Mouse (Mus musculus): ENCODE data around the gene Gpc6. TPM values are rescaled to one million over a fixed set of nuclear protein-coding genes. Genes with fewer than 3 reads are reported as not detected.

Gpc6 gene
- polyA plus RNA-seq, 1 experiment, result 61.9 TPM

DNA sequence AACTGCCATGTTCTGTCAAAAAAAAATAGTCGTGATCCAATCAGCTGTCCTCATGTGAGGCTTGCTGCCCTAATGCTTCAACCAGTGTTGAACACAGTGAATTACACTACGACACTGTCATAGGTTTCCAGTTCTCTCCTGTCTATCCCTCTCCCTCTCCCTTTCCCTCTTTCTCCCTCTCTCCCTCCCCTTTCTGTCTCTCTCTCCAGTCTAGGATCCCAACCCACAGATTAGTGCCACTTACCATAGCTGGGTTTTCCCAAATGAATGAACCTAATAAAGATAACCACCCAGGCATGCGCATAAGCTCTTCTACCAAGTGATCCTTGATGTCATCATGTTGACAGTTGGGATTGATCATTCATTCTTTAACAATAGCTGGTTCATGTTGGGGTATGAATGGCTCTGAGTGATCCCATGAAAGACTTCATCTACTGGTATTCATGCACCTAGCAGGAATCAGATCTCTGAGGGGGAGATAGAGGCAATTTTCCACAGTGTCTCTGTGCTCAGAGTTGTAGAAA is 384.9 kb downstream of the Gpc6 start:
- Histone ChIP-seq H3K27ac (ENCODE audit: insufficient read depth, low read length) (no peak overlapping the region), H3K4me1 (ENCODE audit: control insufficient read depth, insufficient read depth, low read length) (no peaks in the 10 kb centered on the region), H3K4me3 (ENCODE audit: insufficient read depth, low read length) (no peak overlapping the region)
- TF ChIP-seq POLR2A (IDR thresholded peaks at IDR 0.05; ENCODE audit: low read depth, low read length) (no peak), CTCF (IDR thresholded peaks at IDR 0.05; ENCODE audit: borderline replicate concordance, insufficient read depth, low read length) (no peak)

DNA sequence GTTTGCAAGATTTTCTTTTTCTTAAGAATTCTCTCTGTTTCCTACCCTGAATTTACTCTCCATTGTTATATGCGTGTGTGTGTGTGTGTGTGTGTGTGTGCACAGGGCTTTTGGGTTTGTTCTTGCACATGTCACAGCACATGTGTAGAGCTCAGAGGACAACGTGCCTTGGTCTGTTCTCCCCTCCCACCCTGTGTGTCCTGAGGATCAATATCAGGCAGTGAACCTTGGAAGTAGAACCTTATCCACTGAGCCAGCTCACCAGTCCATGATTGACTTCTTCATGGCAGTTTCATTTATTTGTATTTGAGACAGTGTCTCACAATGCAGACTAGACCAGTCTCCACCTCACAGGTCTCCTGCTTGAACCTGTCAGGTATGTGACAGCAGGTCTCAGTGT is 399.1 kb downstream of the Gpc6 start:
- TF ChIP-seq POLR2A (IDR thresholded peaks at IDR 0.05; ENCODE audit: low read depth, low read length) (no peak), CTCF (IDR thresholded peaks at IDR 0.05; ENCODE audit: borderline replicate concordance, insufficient read depth, low read length) (no peak)
- Histone ChIP-seq H3K27ac (ENCODE audit: insufficient read depth, low read length) (no peak overlapping the region), H3K4me3 (ENCODE audit: insufficient read depth, low read length) (no peak overlapping the region), H3K4me1 (ENCODE audit: control insufficient read depth, insufficient read depth, low read length) (no peaks in the 10 kb centered on the region)

DNA sequence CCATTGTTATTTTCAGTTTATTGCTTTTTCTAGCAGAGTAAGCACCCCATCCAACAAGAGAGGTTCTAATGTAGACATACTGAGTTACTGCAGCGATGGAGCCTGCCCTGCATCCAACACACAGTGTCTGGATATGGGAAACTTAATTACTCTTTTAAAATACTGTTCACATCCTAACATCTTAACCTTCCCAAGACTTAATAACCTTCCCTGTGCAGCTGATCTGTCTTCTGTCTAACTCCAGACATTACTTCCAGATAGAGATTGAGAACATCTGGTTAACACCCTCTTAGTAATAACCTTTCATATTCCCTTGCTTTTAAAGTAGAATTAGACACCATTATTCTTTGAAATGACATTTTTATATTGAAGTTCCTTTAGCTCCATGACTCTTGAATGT is 407.1 kb downstream of the Gpc6 start:
- no peaks in the 10 kb centered on the region for H3K4me1 ChIP-seq (ENCODE audit: control insufficient read depth, insufficient read depth, low read length)
- no peak for TF ChIP-seq POLR2A (IDR thresholded peaks at IDR 0.05; ENCODE audit: low read depth, low read length)
- TF ChIP-seq CTCF (IDR thresholded peaks at IDR 0.05; ENCODE audit: borderline replicate concordance, insufficient read depth, low read length), result no peak
- no peak overlapping the region for H3K4me3 ChIP-seq (ENCODE audit: insufficient read depth, low read length)
- no peak overlapping the region for H3K27ac ChIP-seq (ENCODE audit: insufficient read depth, low read length)

DNA sequence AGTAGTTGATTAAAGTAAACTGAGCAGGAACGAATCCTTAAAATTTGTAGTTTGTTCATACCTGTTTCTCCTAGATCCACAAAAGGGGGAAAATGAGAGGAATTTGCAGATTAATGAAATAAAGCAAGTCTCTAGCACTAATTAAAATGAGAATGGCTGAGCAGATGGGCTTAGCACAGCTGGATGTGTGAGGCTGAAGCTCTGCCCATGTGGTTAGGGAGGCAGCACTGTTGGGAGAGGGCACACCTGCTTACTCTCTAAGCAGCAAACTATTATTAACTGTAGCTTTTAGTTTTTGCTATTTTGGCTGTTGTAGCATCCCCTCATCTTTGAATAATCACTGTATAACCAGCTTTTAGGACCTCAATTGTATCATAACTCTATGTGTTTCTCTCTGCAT is 412.2 kb downstream of the Gpc6 start:
- peaks cover 4% of the 10 kb centered on the region; the same call in 1 of the 2 replicates for H3K4me1 ChIP-seq (ENCODE audit: control insufficient read depth, insufficient read depth, low read length)
- H3K27ac ChIP-seq (ENCODE audit: insufficient read depth, low read length), result no peak overlapping the region
- no peak overlapping the region for H3K4me3 ChIP-seq (ENCODE audit: insufficient read depth, low read length)
- TF ChIP-seq CTCF (IDR thresholded peaks at IDR 0.05; ENCODE audit: borderline replicate concordance, insufficient read depth, low read length) (no peak), POLR2A (IDR thresholded peaks at IDR 0.05; ENCODE audit: low read depth, low read length) (no peak)

DNA sequence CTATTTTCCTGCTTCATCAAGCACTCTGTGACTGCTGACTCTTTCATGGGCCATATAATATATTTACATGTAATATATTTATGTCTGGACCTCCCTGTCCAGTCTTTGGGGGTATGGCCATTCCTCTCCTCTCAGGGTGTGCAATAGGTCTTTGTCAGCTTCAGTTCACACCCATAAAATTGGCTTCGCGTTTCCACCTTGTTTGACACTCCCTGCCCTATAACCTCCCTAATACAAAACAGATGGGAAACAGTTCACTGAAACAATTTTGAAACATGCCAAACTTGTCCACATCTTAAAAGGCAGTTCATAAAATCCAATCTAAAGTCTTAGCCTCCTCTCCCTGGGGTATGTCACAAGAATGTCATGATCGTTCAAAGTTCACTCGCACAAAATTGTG is 415.4 kb downstream of the Gpc6 start:
- no peak for TF ChIP-seq CTCF (IDR thresholded peaks at IDR 0.05; ENCODE audit: borderline replicate concordance, insufficient read depth, low read length)
- no peak for TF ChIP-seq POLR2A (IDR thresholded peaks at IDR 0.05; ENCODE audit: low read depth, low read length)
- peaks cover 4% of the 10 kb centered on the region for H3K4me1 ChIP-seq (ENCODE audit: control insufficient read depth, insufficient read depth, low read length)
- H3K27ac ChIP-seq (ENCODE audit: insufficient read depth, low read length), result no peak overlapping the region
- H3K4me3 ChIP-seq (ENCODE audit: insufficient read depth, low read length), result no peak overlapping the region

DNA sequence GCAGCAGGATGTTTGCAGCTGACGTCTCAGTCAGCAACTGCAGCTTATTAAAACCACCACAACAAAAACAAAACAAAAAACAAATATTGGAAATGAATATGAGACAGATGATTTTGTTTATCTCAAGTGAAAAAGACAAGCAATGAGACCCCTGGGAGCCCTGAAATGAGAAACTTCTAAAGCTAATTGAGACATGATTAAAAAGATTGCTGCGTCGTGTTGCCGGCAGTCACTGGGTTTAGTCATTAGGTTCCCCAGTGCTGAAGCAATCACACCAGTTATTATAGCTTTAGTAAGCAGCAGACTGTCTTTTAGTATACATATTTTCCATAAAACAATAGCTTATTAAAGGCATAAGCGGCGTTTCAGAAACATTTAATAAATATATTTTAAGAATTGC is 419.4 kb downstream of the Gpc6 start:
- Histone ChIP-seq H3K27ac (ENCODE audit: insufficient read depth, low read length) (no peak overlapping the region), H3K4me3 (ENCODE audit: insufficient read depth, low read length) (no peak overlapping the region), H3K4me1 (ENCODE audit: control insufficient read depth, insufficient read depth, low read length) (peaks cover 4% of the 10 kb centered on the region)
- TF ChIP-seq POLR2A (IDR thresholded peaks at IDR 0.05; ENCODE audit: low read depth, low read length) (no peak), CTCF (IDR thresholded peaks at IDR 0.05; ENCODE audit: borderline replicate concordance, insufficient read depth, low read length) (no peak)

DNA sequence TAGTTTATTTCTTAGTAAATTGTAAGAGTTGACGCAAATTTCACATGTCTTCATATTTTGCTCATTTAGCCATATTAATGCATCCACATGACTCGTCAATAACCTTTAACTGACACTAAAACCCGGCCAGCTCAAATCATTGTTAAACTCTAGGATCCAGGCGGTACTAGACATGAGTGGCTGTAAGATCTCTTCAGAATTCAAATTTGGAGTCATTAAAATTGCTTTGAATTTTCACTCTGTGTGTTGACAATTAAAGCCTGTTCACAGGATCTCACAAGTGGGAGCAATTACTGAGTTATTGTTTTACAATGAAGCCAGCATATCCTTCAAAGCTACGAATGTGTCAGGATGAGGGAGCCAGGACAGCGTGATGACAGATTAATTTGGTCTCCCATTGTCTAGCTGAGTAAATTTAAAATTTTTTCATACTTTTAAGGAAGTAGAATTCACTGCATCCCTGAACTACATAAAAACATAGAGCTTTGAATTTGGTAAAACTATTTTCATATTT is 421.3 kb downstream of the Gpc6 start:
- H3K4me1 ChIP-seq (ENCODE audit: control insufficient read depth, insufficient read depth, low read length), result no peaks in the 10 kb centered on the region; the same call in 1 of the 2 replicates
- H3K4me3 ChIP-seq (ENCODE audit: insufficient read depth, low read length), result no peak overlapping the region
- H3K27ac ChIP-seq (ENCODE audit: insufficient read depth, low read length), result no peak overlapping the region
- TF ChIP-seq POLR2A (IDR thresholded peaks at IDR 0.05; ENCODE audit: low read depth, low read length) (no peak), CTCF (IDR thresholded peaks at IDR 0.05; ENCODE audit: borderline replicate concordance, insufficient read depth, low read length) (no peak)

DNA sequence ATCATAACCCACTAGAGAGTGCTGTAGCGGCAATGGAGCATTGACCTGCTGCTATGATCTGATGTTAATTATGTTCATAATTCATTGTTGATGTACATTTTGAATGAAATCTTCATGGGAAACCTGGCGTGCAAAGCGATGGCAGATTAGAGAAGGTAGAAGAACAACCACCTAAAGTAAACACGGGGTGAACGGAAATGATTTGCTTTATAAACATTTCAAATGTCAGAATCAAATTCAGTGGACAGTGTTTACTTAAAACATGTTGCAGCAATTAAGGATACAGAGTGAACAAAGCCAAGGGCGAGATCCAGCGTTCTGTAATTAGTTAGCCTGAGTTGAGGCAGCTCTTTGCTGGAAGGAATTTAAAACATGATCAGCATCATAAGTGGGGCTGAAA is 426.2 kb downstream of the Gpc6 start:
- no peak overlapping the region for H3K4me3 ChIP-seq (ENCODE audit: insufficient read depth, low read length)
- TF ChIP-seq CTCF (IDR thresholded peaks at IDR 0.05; ENCODE audit: borderline replicate concordance, insufficient read depth, low read length) (no peak), POLR2A (IDR thresholded peaks at IDR 0.05; ENCODE audit: low read depth, low read length) (no peak)
- no peak overlapping the region for H3K27ac ChIP-seq (ENCODE audit: insufficient read depth, low read length)
- H3K4me1 ChIP-seq (ENCODE audit: control insufficient read depth, insufficient read depth, low read length), result no peaks in the 10 kb centered on the region

DNA sequence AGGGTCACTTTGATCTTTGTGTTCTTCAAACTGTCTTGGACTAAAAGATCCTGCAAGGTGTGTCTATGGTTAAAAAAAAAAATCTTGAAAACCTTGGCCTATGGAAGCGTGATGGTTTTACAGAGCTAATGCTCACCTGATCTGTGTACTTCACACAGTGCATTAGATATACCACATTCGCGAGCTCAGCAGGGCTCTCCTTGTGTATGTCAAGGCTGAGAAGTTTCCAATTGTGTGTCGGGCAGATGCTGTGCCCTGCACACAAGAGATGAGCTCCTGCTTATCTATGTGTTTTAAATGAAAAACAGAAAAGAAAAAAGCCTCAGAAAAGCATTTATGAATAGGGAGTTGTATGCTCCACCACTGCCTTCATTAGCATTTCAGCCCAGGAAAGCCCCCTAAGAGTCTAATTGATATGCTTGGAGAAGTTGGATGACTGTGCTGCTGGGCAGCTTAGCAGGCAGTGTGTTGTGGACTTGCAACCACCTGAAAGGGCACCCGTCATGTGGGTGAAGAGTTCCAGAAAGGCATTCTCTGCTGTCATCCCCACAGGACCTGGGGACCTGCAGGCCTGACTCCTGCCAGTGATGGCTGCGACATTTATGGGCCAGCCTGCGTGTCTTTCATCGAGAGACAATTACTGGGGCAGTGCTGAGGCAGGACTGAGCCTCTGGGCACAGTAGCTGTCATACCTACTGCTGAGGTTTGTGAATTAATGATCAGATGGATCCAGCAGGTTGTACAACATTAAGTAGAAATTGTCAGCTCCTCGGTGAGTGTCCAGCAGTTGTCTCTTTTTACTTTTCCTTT is 436.2 kb downstream of the Gpc6 start:
- H3K4me3 ChIP-seq (ENCODE audit: insufficient read depth, low read length), result no peak overlapping the region
- H3K27ac ChIP-seq (ENCODE audit: insufficient read depth, low read length), result no peak overlapping the region
- H3K4me1 ChIP-seq (ENCODE audit: control insufficient read depth, insufficient read depth, low read length), result no peaks in the 10 kb centered on the region
- TF ChIP-seq POLR2A (IDR thresholded peaks at IDR 0.05; ENCODE audit: low read depth, low read length), result no peak
- no peak for TF ChIP-seq CTCF (IDR thresholded peaks at IDR 0.05; ENCODE audit: borderline replicate concordance, insufficient read depth, low read length)

DNA sequence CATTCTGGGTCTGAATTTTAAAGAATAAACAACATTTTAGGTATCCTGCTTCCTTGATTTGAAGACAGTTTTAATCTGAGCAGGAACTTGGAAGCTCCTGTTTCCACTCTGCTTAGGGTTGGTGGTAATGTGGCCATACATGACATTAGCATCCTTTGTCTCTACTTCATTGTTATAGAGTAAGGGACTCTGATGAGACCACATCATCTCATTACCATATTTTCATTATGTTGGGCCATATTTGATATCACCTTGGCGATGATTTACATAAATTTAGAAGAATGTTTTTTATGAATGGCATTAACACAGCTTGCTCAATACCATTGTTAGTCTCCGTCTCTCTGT is 436.8 kb downstream of the Gpc6 start:
- Histone ChIP-seq H3K4me3 (ENCODE audit: insufficient read depth, low read length) (no peak overlapping the region), H3K4me1 (ENCODE audit: control insufficient read depth, insufficient read depth, low read length) (no peaks in the 10 kb centered on the region), H3K27ac (ENCODE audit: insufficient read depth, low read length) (no peak overlapping the region)
- no peak for TF ChIP-seq POLR2A (IDR thresholded peaks at IDR 0.05; ENCODE audit: low read depth, low read length)
- no peak for TF ChIP-seq CTCF (IDR thresholded peaks at IDR 0.05; ENCODE audit: borderline replicate concordance, insufficient read depth, low read length)
